Mouse (Mus musculus): ENCODE measurements around the gene Tfeb. TPM values are rescaled to one million over a fixed set of nuclear protein-coding genes. Genes with fewer than 3 reads are reported as not detected.

Gene Tfeb
- polyA plus RNA-seq, 1 experiment from 2014 or later = 6.8 TPM

DNA sequence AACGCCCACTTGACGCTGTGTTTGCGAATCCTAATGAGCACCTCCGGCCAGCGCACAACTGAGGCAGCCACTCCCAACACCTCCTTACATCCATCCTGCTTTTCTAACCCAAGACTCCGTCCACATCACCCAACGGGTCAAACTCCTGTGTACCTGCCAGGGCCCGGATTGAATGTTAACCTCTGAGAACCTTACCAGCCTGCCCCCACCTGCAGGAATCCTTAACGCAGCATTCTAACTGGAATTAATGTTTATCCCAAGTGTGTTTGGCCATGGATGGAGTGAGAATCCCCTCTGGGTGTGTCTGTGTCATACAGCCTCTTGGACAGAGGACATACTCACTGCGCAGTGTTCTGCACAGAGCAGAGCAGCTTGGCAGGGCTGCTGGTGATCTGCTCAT, 38.7 kb upstream of the Tfeb start:
- ATAC-seq (ENCODE audit: insufficient number of reproducible peaks, insufficient read depth, low FRiP score, low TSS enrichment, low read depth) = no peak
- no peaks in the 10 kb centered on the region for H3K9me3 ChIP-seq
- H3K36me3 ChIP-seq = peaks cover 48% of the 10 kb centered on the region
- no peak overlapping the region for H3K4me3 ChIP-seq
- H3K4me2 ChIP-seq = no peak overlapping the region
- H3K27me3 ChIP-seq = peaks cover 23% of the 10 kb centered on the region
- peaks cover 18% of the 10 kb centered on the region for H3K4me1 ChIP-seq
- H3K27ac ChIP-seq = no peak overlapping the region
- H3K9ac ChIP-seq = no peak overlapping the region
- 85% methylated on average over 10 of the region's 10 CpGs for WGBS

DNA sequence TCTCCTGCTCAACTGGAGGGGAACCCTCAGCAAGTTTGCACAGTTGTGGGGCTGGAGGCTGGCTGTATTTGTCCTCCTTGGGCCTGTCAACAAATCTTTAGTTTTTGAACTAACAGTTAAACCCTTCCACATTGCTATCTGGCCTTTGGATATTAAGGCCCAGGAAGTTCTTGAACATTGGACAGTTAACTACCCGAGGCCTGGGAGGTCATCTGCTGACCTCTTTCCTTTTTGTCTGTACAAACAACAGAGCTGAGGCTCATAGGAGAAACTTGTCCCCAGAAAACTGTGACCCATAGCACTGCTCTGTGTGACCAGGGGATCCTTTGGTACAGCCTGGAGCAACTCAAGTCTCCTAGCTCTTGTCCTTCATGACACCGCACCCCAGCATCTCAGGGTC, 37.8 kb upstream of the Tfeb start:
- Histone ChIP-seq H3K36me3 (peaks cover 55% of the 10 kb centered on the region), H3K27ac (no peak overlapping the region), H3K9me3 (no peaks in the 10 kb centered on the region), H3K4me3 (no peak overlapping the region), H3K4me2 (no peak overlapping the region), H3K27me3 (peaks cover 19% of the 10 kb centered on the region), H3K4me1 (peaks cover 13% of the 10 kb centered on the region), H3K9ac (no peak overlapping the region)
- ATAC-seq (ENCODE audit: insufficient number of reproducible peaks, insufficient read depth, low FRiP score, low TSS enrichment, low read depth) = no peak
- WGBS = 76% methylated on average over 2 of the region's 2 CpGs

DNA sequence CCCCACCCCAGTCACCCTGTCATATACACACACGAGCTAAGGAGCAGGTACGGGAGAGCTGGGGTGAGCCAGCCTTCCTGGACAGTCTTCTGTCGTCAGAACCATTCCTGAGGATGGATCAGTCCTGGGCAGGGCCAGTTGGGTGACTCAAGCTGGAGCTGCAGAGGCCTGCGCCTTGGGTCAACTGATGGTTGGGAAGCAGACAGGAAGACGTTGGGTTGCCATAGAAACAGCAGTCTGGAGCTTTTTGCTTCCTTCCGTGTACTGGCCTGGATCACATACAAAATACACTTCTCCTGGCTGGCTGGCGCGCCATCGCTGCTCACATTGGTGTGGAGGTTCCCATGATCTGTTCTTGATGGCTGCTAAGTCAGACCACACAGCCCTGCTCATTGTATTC, 35.0 kb upstream of the Tfeb start:
- Histone ChIP-seq H3K4me1 (0 out of 2 replicates have a peak, but pooled peaks cover 5% of the 10 kb centered on the region), H3K27ac (no peak overlapping the region), H3K9ac (peak overlapping the region; percentile 3; the same call in 1 of the 2 replicates), H3K9me3 (no peaks in the 10 kb centered on the region), H3K4me2 (no peak overlapping the region), H3K4me3 (no peak overlapping the region), H3K36me3 (peaks cover 59% of the 10 kb centered on the region), H3K27me3 (peaks cover 19% of the 10 kb centered on the region)
- 69% methylated on average over 9 of the region's 9 CpGs for WGBS
- ATAC-seq (ENCODE audit: insufficient number of reproducible peaks, insufficient read depth, low FRiP score, low TSS enrichment, low read depth) = no peak

- peaks cover 59% of the 10 kb centered on the region for H3K36me3 ChIP-seq
- H3K4me2 ChIP-seq = no peak overlapping the region; the same call in 1 of the 2 replicates
- H3K4me1 ChIP-seq = 0 out of 2 replicates have a peak, but pooled peaks cover 5% of the 10 kb centered on the region
- H3K4me3 ChIP-seq = no peak overlapping the region
- no peak; the same call in 1 of the 2 replicates for ATAC-seq (ENCODE audit: insufficient number of reproducible peaks, insufficient read depth, low FRiP score, low TSS enrichment, low read depth)
- no peak overlapping the region for H3K27ac ChIP-seq
- H3K9me3 ChIP-seq = no peaks in the 10 kb centered on the region
- H3K27me3 ChIP-seq = peaks cover 19% of the 10 kb centered on the region
- peak overlapping the region; percentile 44; the same call in 1 of the 2 replicates for H3K9ac ChIP-seq
- 38% methylated on average over 28 of the region's 28 CpGs for WGBS
Observed at GRCm38 (mm10) chr17:47702548-47703345, 34.1 kb upstream of the Tfeb start.

- Histone ChIP-seq H3K4me2 (no peak overlapping the region; the same call in 1 of the 2 replicates), H3K9ac (no peak overlapping the region), H3K27ac (no peak overlapping the region), H3K4me1 (0 out of 2 replicates have a peak, but pooled peaks cover 5% of the 10 kb centered on the region), H3K4me3 (no peak overlapping the region), H3K36me3 (peaks cover 53% of the 10 kb centered on the region), H3K9me3 (no peaks in the 10 kb centered on the region), H3K27me3 (peaks cover 19% of the 10 kb centered on the region)
- 20% methylated on average over 20 of the region's 20 CpGs for WGBS
- ATAC-seq (ENCODE audit: insufficient number of reproducible peaks, insufficient read depth, low FRiP score, low TSS enrichment, low read depth) = no peak
Observed at GRCm38 (mm10) chr17:47703556-47703955, 33.3 kb upstream of the Tfeb start.

DNA sequence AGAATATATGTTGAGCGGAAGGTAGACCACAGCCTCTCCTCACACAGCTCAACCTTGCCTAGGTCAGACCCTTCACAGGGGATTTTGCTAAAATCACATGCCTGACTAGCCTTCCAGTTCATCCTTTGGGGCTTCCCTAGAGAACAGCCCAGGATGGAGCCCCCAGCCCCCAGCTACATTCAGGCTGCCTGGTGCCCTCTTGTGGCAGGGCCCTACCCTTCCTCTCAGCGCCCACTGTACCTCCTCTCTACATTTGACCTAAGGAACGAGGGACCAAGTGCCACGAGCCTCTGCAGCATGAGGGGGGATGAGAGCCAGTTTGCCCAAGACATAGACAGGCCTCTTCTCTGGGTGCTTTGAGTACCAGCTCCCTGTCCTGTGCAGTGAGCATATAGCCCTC, 32.1 kb upstream of the Tfeb start:
- no peak for ATAC-seq (ENCODE audit: insufficient number of reproducible peaks, insufficient read depth, low FRiP score, low TSS enrichment, low read depth)
- 84% methylated on average over 4 of the region's 4 CpGs for WGBS
- H3K9me3 ChIP-seq = no peaks in the 10 kb centered on the region
- no peak overlapping the region for H3K4me3 ChIP-seq
- peaks cover 19% of the 10 kb centered on the region for H3K27me3 ChIP-seq
- no peak overlapping the region for H3K27ac ChIP-seq
- H3K9ac ChIP-seq = no peak overlapping the region
- no peak overlapping the region for H3K4me2 ChIP-seq
- 0 out of 2 replicates have a peak, but pooled peaks cover 5% of the 10 kb centered on the region for H3K4me1 ChIP-seq
- peaks cover 44% of the 10 kb centered on the region for H3K36me3 ChIP-seq

DNA sequence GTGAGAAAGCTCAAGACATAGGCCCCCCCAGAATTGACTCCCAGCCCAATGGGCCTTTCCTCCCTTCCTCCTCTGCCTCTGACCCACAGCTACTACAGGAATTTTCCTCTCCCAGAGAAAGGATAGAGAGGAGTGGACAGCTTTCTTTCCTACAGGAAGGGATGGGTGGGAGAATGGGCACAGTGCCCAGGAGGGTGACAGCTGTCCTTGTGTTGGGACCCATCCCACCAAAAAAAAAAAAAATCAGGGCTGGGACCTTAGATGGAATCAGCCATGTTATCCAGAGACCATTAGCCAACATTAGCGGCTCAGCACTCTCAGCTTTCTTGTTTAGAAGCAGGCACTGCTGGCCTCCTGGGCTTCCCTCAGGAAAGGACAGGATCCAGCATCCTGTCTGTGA, 30.6 kb upstream of the Tfeb start:
- peaks cover 30% of the 10 kb centered on the region for H3K36me3 ChIP-seq
- WGBS = 57% methylated on average over 1 of the region's 1 CpGs
- H3K4me2 ChIP-seq = no peak overlapping the region
- H3K4me3 ChIP-seq = no peak overlapping the region
- H3K27ac ChIP-seq = no peak overlapping the region
- no peak for ATAC-seq (ENCODE audit: insufficient number of reproducible peaks, insufficient read depth, low FRiP score, low TSS enrichment, low read depth)
- H3K27me3 ChIP-seq = peaks cover 19% of the 10 kb centered on the region
- H3K4me1 ChIP-seq = 0 out of 2 replicates have a peak, but pooled peaks cover 5% of the 10 kb centered on the region
- H3K9ac ChIP-seq = no peak overlapping the region
- no peaks in the 10 kb centered on the region for H3K9me3 ChIP-seq

DNA sequence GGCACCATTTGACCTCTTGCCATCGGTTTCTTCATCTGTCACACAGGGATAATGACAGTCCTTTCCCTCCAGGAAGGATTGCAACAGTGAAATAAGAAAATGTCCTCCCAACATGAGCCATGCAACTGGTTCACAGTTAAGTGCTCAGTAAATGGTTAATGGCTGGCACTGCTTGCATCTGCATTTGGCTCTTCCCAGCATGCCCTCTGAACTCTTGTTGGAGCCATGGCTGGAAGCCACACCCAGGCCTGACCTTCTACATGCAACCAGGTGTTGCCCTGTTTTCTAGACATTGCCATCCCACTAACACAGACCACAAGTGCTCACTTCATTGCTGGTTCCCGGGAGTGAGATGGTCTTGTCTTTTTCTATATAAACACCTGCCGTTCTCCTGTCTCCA, 28.9 kb upstream of the Tfeb start:
- Histone ChIP-seq H3K4me3 (no peak overlapping the region), H3K4me1 (0 out of 2 replicates have a peak, but pooled peaks cover under 1% of the 10 kb centered on the region), H3K9me3 (no peaks in the 10 kb centered on the region), H3K27me3 (peaks cover 5% of the 10 kb centered on the region; the same call in 1 of the 2 replicates), H3K36me3 (peaks cover 13% of the 10 kb centered on the region), H3K9ac (no peak overlapping the region), H3K27ac (no peak overlapping the region), H3K4me2 (no peak overlapping the region)
- no peak for ATAC-seq (ENCODE audit: insufficient number of reproducible peaks, insufficient read depth, low FRiP score, low TSS enrichment, low read depth)
- 79% methylated on average over 3 of the region's 3 CpGs for WGBS

GRCm38 (mm10) chr17:47708972-47709371, 27.9 kb upstream of the Tfeb start:
- no peak overlapping the region for H3K4me2 ChIP-seq
- no peak overlapping the region for H3K27ac ChIP-seq
- H3K36me3 ChIP-seq = 0 out of 2 replicates have a peak, but pooled peaks cover 4% of the 10 kb centered on the region
- H3K9ac ChIP-seq = no peak overlapping the region
- H3K4me1 ChIP-seq = no peaks in the 10 kb centered on the region
- no peak overlapping the region for H3K4me3 ChIP-seq
- H3K27me3 ChIP-seq = no peaks in the 10 kb centered on the region
- no peaks in the 10 kb centered on the region for H3K9me3 ChIP-seq
- 79% methylated on average over 4 of the region's 4 CpGs for WGBS
- ATAC-seq (ENCODE audit: insufficient number of reproducible peaks, insufficient read depth, low FRiP score, low TSS enrichment, low read depth) = no peak

DNA sequence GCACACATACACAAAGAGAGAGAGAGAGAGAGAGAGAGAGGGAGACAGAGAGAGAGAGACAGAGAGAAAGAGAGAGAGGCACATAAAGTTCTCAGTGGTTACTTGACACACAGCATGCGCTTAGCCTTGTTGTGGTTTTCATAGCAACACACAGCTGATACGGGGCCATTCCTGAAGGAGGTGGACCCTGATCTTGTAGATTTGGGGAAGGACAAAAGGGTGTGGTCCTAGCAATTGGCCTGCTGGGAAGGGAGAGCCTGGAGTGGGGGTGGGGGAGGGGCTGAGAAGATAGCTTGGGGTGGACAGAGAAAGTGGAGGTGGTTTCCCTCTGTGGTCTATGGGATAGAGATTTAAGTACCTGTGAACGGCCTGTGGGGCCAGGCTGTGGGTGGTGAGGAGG, 26.8 kb upstream of the Tfeb start:
- Histone ChIP-seq H3K9ac (no peak overlapping the region), H3K27ac (no peak overlapping the region), H3K4me2 (no peak overlapping the region), H3K9me3 (no peaks in the 10 kb centered on the region), H3K36me3 (no peaks in the 10 kb centered on the region), H3K27me3 (no peaks in the 10 kb centered on the region), H3K4me1 (no peaks in the 10 kb centered on the region), H3K4me3 (no peak overlapping the region)
- WGBS = 76% methylated on average over 3 of the region's 3 CpGs
- ATAC-seq (ENCODE audit: insufficient number of reproducible peaks, insufficient read depth, low FRiP score, low TSS enrichment, low read depth) = no peak

- Histone ChIP-seq H3K4me1 (no peaks in the 10 kb centered on the region), H3K27ac (no peak overlapping the region), H3K4me2 (no peak overlapping the region), H3K27me3 (no peaks in the 10 kb centered on the region), H3K9ac (no peak overlapping the region), H3K4me3 (no peak overlapping the region), H3K9me3 (no peaks in the 10 kb centered on the region), H3K36me3 (no peaks in the 10 kb centered on the region)
- no peak for ATAC-seq (ENCODE audit: insufficient number of reproducible peaks, insufficient read depth, low FRiP score, low TSS enrichment, low read depth)
- WGBS = 54% methylated on average over 6 of the region's 6 CpGs
Observed at GRCm38 (mm10) chr17:47711883-47712282, 24.9 kb upstream of the Tfeb start.

Measured in embryonic facial prominence, embryonic 13.5 days (tissue).